Mouse (Mus musculus) G1E (cell line): ENCODE data around the gene Crb2.

Source experiments
- CTCF ChIP-seq: IDR thresholded peaks from 2 replicates; pipeline ENCODE4 v1.5.1; 2012; ENCODE audit warnings: low read depth, low read length, inconsistent platforms, mixed read lengths
- TAL1 ChIP-seq: conservative IDR thresholded peaks from 2 replicates; pipeline ENCODE4 v1.6.1; 2012; ENCODE audit warnings: low read depth, low read length, inconsistent platforms, mixed read lengths

DNA sequence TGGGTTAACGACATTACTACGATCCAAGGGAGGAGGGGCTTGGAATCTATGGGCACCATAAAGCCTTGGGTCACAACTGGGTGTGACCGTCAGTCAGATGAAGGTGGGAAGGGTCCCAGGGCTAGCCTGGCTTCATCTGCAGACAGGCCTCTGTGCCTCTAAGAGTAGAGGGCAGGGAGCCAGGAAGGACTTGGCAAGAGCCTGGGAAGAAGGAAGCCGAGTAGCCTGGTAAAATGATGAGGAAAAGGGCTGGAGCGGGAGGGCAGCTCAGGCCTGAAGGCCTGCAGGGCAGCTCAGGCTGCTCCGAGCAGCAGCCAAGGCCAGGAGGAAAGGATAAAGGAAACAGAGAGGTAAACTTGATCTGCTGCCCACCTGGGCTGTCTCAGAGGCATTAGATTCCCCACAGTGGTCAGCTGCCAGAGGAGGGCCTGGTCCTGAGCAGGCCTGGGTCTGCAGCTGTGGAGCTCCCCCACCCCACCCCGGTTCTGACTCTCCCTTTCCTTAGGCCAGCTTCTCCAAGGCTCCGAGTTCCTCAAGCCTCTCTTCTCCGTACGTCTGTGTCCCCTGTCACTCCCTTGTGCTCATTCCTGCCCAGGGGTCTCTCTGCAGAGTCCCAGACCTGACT, 27.5 kb upstream of the Crb2 start:
- no peak for TF ChIP-seq CTCF
- no peak for TF ChIP-seq TAL1
